Mouse (Mus musculus) regulatory T cell (primary cell): Measurements from ENCODE around the gene Fgfr2.

Source experiments
- in situ Hi-C: fragments of 300-600 bp; cut with MboI, MseI; formaldehyde crosslinking; loops from one replicate; pipeline ENCODE4 v1.15.1; 2025; ENCODE audit warnings: high pct_unique_total_duplicates

Fgfr2 gene

GRCm38 (mm10) chr7:132154368-132154961 is 968.7 kb downstream of the Fgfr2 start, which contains the start of gene Cpxm2:
Gene Cpxm2, minus strand, starts transcription at chr7:132154739.
- in situ Hi-C loops, result no loop called here

GRCm38 (mm10) chr7:132153725-132154147 is 969.4 kb downstream of the Fgfr2 start:
- in situ Hi-C loops, result no loop called here

GRCm38 (mm10) chr7:132145227-132145800 is 977.8 kb downstream of the Fgfr2 start:
- in situ Hi-C loops, result no loop called here

GRCm38 (mm10) chr7:132128687-132129086 is 994.5 kb downstream of the Fgfr2 start:
- in situ Hi-C loops, result no loop called here

- in situ Hi-C loops, result no loop called here
These were observed 998.2 kb downstream of the Fgfr2 start for GRCm38 (mm10) chr7:132124948-132125347.

- in situ Hi-C loops, result no loop called here
These were observed 999.9 kb downstream of the Fgfr2 start for GRCm38 (mm10) chr7:132123211-132123610.

- in situ Hi-C loops, result no loop called here
These were observed 1003.3 kb downstream of the Fgfr2 start for GRCm38 (mm10) chr7:132119817-132120216.

GRCm38 (mm10) chr7:132111770-132112169 is 1011.4 kb downstream of the Fgfr2 start:
- in situ Hi-C loops, result no loop called here

GRCm38 (mm10) chr7:132110308-132110707 is 1012.8 kb downstream of the Fgfr2 start:
- in situ Hi-C loops, result no loop called here

GRCm38 (mm10) chr7:132106891-132107290 is 1016.3 kb downstream of the Fgfr2 start:
- in situ Hi-C loops, result no loop called here

- in situ Hi-C loops, result no loop called here
These were observed 1017.8 kb downstream of the Fgfr2 start for GRCm38 (mm10) chr7:132105326-132105725.

GRCm38 (mm10) chr7:132098441-132098840 is 1024.7 kb downstream of the Fgfr2 start:
- in situ Hi-C loops, result no loop called here

GRCm38 (mm10) chr7:132094666-132095065 is 1028.5 kb downstream of the Fgfr2 start:
- in situ Hi-C loops, result no loop called here

- in situ Hi-C loops, result no loop called here
These were observed 1031.6 kb downstream of the Fgfr2 start for GRCm38 (mm10) chr7:132091551-132091950.

- in situ Hi-C loops, result no loop called here
These were observed 1034.5 kb downstream of the Fgfr2 start for GRCm38 (mm10) chr7:132088606-132089005.

- in situ Hi-C loops, result no loop called here
These were observed 1035.0 kb downstream of the Fgfr2 start for GRCm38 (mm10) chr7:132088181-132088580.

- in situ Hi-C loops, result no loop called here
These were observed 1047.3 kb downstream of the Fgfr2 start for GRCm38 (mm10) chr7:132075825-132076224.

GRCm38 (mm10) chr7:132074503-132074902 is 1048.6 kb downstream of the Fgfr2 start:
- in situ Hi-C loops, result no loop called here

- in situ Hi-C loops, result no loop called here
These were observed 1052.1 kb downstream of the Fgfr2 start for GRCm38 (mm10) chr7:132070877-132071625.

GRCm38 (mm10) chr7:132067951-132068350 is 1055.2 kb downstream of the Fgfr2 start:
- in situ Hi-C loops, result no loop called here

- in situ Hi-C loops, result no loop called here
These were observed 1055.6 kb downstream of the Fgfr2 start for GRCm38 (mm10) chr7:132067511-132067910.

- in situ Hi-C loops, result no loop called here
These were observed 1063.0 kb downstream of the Fgfr2 start for GRCm38 (mm10) chr7:132060116-132060515.

GRCm38 (mm10) chr7:132056565-132056964 is 1066.6 kb downstream of the Fgfr2 start:
- in situ Hi-C loops, result no loop called here
